Mouse (Mus musculus) CH12.LX (cell line): ENCODE data around the gene Zbed3. TPM values are rescaled to one million over a fixed set of nuclear protein-coding genes. Genes with fewer than 3 reads are reported as not detected.

ENCODE experiments used
- DNase-seq: peaks from one replicate; pipeline ENCODE4 v3.0.0-alpha.2; 2013; ENCODE audit errors: extremely low read depth
- H3K27ac ChIP-seq: 2 replicates; pipeline ENCODE4 v1.5.1; 2012; ENCODE audit warnings: low read depth, mild to moderate bottlenecking, control low read depth, moderate library complexity; ENCODE audit not compliant: insufficient read depth
- H3K27me3 ChIP-seq: replicated peaks from 2 replicates; pipeline ENCODE3; 2012; ENCODE audit warnings: inconsistent platforms
- H3K36me3 ChIP-seq, 2 experiments: replicated peaks in 1 of 2; 2 replicates each; pipeline versions ENCODE3 to v1.6.1; 2012; ENCODE audit warnings: inconsistent platforms in 1 of 2, low read length in 1 of 2, mild to moderate bottlenecking in 1 of 2, mixed read lengths in 1 of 2, moderate library complexity in 1 of 2; ENCODE audit not compliant: control insufficient read depth in 1 of 2, insufficient read depth in 1 of 2
- H3K4me1 ChIP-seq, 2 experiments: 2 replicates each; pipeline ENCODE4 v1.6.1; 2012; ENCODE audit warnings: inconsistent platforms in 1 of 2, moderate library complexity in 1 of 2; ENCODE audit not compliant: insufficient read depth in 2 of 2, control insufficient read depth in 1 of 2
- H3K4me2 ChIP-seq: 2 replicates; pipeline ENCODE4 v1.6.1; 2012; ENCODE audit warnings: low read depth, mild to moderate bottlenecking, control low read depth; ENCODE audit not compliant: poor library complexity, insufficient read depth, severe bottlenecking
- H3K4me3 ChIP-seq, 3 experiments: fragments of 150-350 bp in 1 of 3; sonication (generic) in 1 of 3; replicated peaks in 1 of 3; 2 replicates each; pipeline versions ENCODE3 to v1.5.1; 2011 to 2012; ENCODE audit warnings: low read depth in 2 of 3, low read length in 2 of 3, mild to moderate bottlenecking in 2 of 3, moderate library complexity in 2 of 3, control low read depth in 1 of 3, improper control_type of control experiment in 1 of 3, inconsistent platforms in 1 of 3, mixed read lengths in 1 of 3; ENCODE audit not compliant: poor library complexity in 1 of 3
- H3K79me2 ChIP-seq: replicated peaks from 2 replicates; pipeline ENCODE4 v1.6.1; 2012; ENCODE audit warnings: mild to moderate bottlenecking, moderate library complexity; ENCODE audit not compliant: control insufficient read depth, poor library complexity, insufficient read depth, severe bottlenecking; ENCODE audit errors: extremely low read depth
- H3K9ac ChIP-seq: 2 replicates; pipeline ENCODE4 v1.6.1; 2012; ENCODE audit warnings: low read depth, mild to moderate bottlenecking, control low read depth, moderate library complexity; ENCODE audit not compliant: insufficient read depth
- H3K9me3 ChIP-seq: replicated peaks from 2 replicates; pipeline ENCODE3; 2012; ENCODE audit warnings: low read length, inconsistent platforms, mixed read lengths
- CHD1 ChIP-seq: IDR thresholded peaks from 2 replicates; pipeline ENCODE4 v1.6.1; 2012; ENCODE audit warnings: low read depth, low read length, improper control_type of control experiment, inconsistent platforms
- CHD2 ChIP-seq: IDR thresholded peaks from 2 replicates; pipeline ENCODE4 v1.6.1; 2011; ENCODE audit warnings: low read length, improper control_type of control experiment
- E2F4 ChIP-seq: IDR thresholded peaks from 2 replicates; pipeline ENCODE4 v1.6.1; 2011; ENCODE audit warnings: low read depth, low read length, improper control_type of control experiment; ENCODE audit not compliant: insufficient replicate concordance
- EP300 ChIP-seq: IDR thresholded peaks from 2 replicates; pipeline ENCODE4 v1.6.1; 2011; ENCODE audit warnings: low read length, improper control_type of control experiment
- ETS1 ChIP-seq: conservative IDR thresholded peaks from 2 replicates; pipeline ENCODE4 v1.6.1; 2012; ENCODE audit warnings: low read depth, mild to moderate bottlenecking, inconsistent platforms, low read length, improper control_type of control experiment, moderate library complexity
- IRF4 ChIP-seq: IDR thresholded peaks from 2 replicates; pipeline ENCODE4 v1.6.1; 2014; ENCODE audit warnings: low read depth, mild to moderate bottlenecking, inconsistent platforms, low read length, improper control_type of control experiment
- KAT2A ChIP-seq: IDR thresholded peaks from 2 replicates; pipeline ENCODE4 v1.6.1; 2012; ENCODE audit warnings: low read length, improper control_type of control experiment, inconsistent platforms; ENCODE audit not compliant: insufficient replicate concordance
- MAX ChIP-seq: IDR thresholded peaks from 2 replicates; pipeline ENCODE4 v1.6.1; 2011; ENCODE audit warnings: low read length, improper control_type of control experiment
- MYC ChIP-seq: IDR thresholded peaks from 2 replicates; pipeline ENCODE4 v1.6.1; 2011; ENCODE audit warnings: low read depth, mild to moderate bottlenecking, improper control_type of control experiment, low read length
- NELFE ChIP-seq: IDR thresholded peaks from 2 replicates; pipeline ENCODE4 v1.6.1; 2011; ENCODE audit warnings: low read depth, low read length, improper control_type of control experiment
- PAX5 ChIP-seq: IDR thresholded peaks from 2 replicates; pipeline ENCODE4 v1.6.1; 2012; ENCODE audit warnings: low read length, inconsistent platforms, mixed read lengths
- POLR2A ChIP-seq: IDR thresholded peaks from 2 replicates; pipeline ENCODE4 v1.6.1; 2011; ENCODE audit warnings: low read depth, mild to moderate bottlenecking, improper control_type of control experiment, low read length
- POLR2AphosphoS2 ChIP-seq: IDR thresholded peaks from 2 replicates; pipeline ENCODE4 v1.6.1; 2011; ENCODE audit warnings: low read depth, low read length, improper control_type of control experiment
- SIN3A ChIP-seq: IDR thresholded peaks from 2 replicates; pipeline ENCODE4 v1.6.1; 2012; ENCODE audit warnings: low read length, improper control_type of control experiment, inconsistent platforms
- TBP ChIP-seq: conservative IDR thresholded peaks from 2 replicates; pipeline ENCODE4 v1.6.1; 2011; ENCODE audit warnings: low read depth, low read length, improper control_type of control experiment
- USF1 ChIP-seq: IDR thresholded peaks from 2 replicates; pipeline ENCODE4 v1.6.1; 2014; ENCODE audit warnings: low read depth, mild to moderate bottlenecking, inconsistent platforms, low read length, improper control_type of control experiment
- ZC3H11A ChIP-seq: IDR thresholded peaks from 2 replicates; pipeline ENCODE4 v1.6.1; 2012; ENCODE audit warnings: low read depth, mild to moderate bottlenecking, inconsistent platforms, low read length, improper control_type of control experiment
- dilution Hi-C: fragments of 300-500 bp; cut with MboI; formaldehyde crosslinking; loops from 2 replicates; pipeline ENCODE4 v1.14.3; 2020; ENCODE audit warnings: low sequenced_read_pairs; ENCODE audit not compliant: extremely low pct_unique_long_range_greater_than_20kb, extremely low pct_ligation_motif_present
- in situ Hi-C: fragments of 300-500 bp; cut with MboI; formaldehyde crosslinking; loops from 3 replicates; pipeline ENCODE4 v1.14.3; 2019; ENCODE audit warnings: low sequenced_read_pairs, low pct_ligation_motif_present, low pct_unique_long_range_greater_than_20kb, mixed read lengths
- polyA plus RNA-seq: library from polyadenylated mRNA; unstranded; fragments of >175 nt; gene quantifications from 2 replicates; pipeline ENCODE4 v1.2.1, GENCODE M21; 2012; ENCODE audit warnings: low read depth; ENCODE audit not compliant: insufficient read length
- total RNA-seq, 2 experiments: library from RNA; depleted of rRNA; stranded (reverse); fragments of 300-350 nt in 1 of 2; fragments of >200 nt in 1 of 2; gene quantifications; 2 replicates each; pipeline ENCODE4 v1.2.3; 2012 to 2014

Zbed3 gene
- total and polyA plus RNA-seq, 3 experiments: 7.6 to 50.3 (median 8.2) TPM

GRCm38 (mm10) chr13:95319153-95319552 is 4.3 kb upstream of the Zbed3 start:
- Histone ChIP-seq H3K4me2 (no peak overlapping the region), H3K9ac (no peak overlapping the region), H3K4me1 (peaks cover 0 to 20% of the 10 kb centered on the region in 2 experiments; a peak in 2 of 4 replicates), H3K27me3 (no peaks in the 10 kb centered on the region), H3K79me2 (no peaks in the 10 kb centered on the region), H3K27ac (no peak overlapping the region), H3K9me3 (no peaks in the 10 kb centered on the region), H3K36me3 (no peaks in the 10 kb centered on the region), H3K4me3 (no peak overlapping the region)
- DNase-seq: no peak
- dilution Hi-C loops: no loop called here
- TF ChIP-seq IRF4: no peak
- no peak for TF ChIP-seq MYC
- TF ChIP-seq CHD1: no peak
- no peak for TF ChIP-seq POLR2A
- no peak for TF ChIP-seq ETS1
- no peak for TF ChIP-seq TBP
- TF ChIP-seq ZC3H11A: no peak
- TF ChIP-seq USF1: no peak
- TF ChIP-seq MAX: no peak
- in situ Hi-C loops: no loop called here

- no peak for TF ChIP-seq MAX
- no peak for TF ChIP-seq POLR2AphosphoS2
- no peak for TF ChIP-seq NELFE
- no peak for TF ChIP-seq USF1
- TF ChIP-seq CHD2: no peak
- no peak for TF ChIP-seq IRF4
- no peak for TF ChIP-seq KAT2A
- no peak for TF ChIP-seq SIN3A
- no peak for TF ChIP-seq PAX5
- no peak for TF ChIP-seq E2F4
- TF ChIP-seq EP300: no peak
- TF ChIP-seq, all 38 proteins: peak for 0
- Histone ChIP-seq H3K9ac (no peak overlapping the region), H3K4me1 (peaks cover 0 to 20% of the 10 kb centered on the region in 2 experiments; a peak in 2 of 4 replicates), H3K9me3 (no peaks in the 10 kb centered on the region), H3K27me3 (no peaks in the 10 kb centered on the region), H3K36me3 (no peaks in the 10 kb centered on the region), H3K4me2 (no peak overlapping the region), H3K79me2 (no peaks in the 10 kb centered on the region), H3K27ac (no peak overlapping the region), H3K4me3 (no peak overlapping the region)
- in situ Hi-C loops: no loop called here
- dilution Hi-C loops: no loop called here
- no peak for DNase-seq
Observed at GRCm38 (mm10) chr13:95320451-95320850, 3.0 kb upstream of the Zbed3 start.
